Mouse (Mus musculus): Measurements from ENCODE around the gene Usp30.

Usp30 gene

DNA sequence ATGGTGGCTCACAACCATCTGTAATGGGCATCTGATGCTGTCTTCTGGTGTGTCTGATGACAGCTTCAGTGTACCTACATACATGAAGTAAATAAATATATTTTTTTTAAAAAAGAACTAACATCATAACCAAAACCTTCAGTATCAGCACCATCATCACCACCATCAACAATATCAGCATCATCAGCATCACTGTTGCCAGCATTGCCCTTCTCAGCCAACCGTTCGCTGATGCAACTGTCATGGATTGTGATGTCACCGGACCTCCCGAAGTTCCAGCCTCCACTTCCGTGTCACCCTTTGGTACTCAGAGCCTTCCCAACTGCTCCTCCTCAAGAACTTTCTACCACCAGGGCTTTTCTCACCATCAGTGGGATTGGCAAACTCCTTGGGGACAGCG lies at the start of gene Usp30:
Gene Usp30, plus strand, starts transcription at position 301 of the 400 bp plus-strand sequence.
- DNase-seq (ENCODE audit: low spot score in 2 of 2) = no peak

DNA sequence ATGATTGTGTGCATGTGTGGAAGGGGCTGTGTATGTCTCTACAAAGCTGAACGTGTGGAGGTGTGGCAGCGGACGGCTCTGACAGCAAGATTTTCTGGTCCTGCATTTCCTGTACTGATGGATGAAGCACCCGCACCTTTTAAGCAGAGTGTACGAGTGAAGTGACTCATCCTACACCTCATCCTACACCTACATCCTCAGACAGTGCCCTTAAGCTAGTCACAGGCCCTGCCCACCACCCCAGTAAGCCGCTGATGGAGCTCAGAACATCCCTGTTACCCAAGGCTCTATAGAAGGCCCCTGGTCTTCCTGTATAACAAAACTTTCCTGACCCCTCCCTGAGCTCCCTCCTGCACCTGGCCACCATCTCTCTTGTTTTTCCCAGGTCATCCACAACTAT lies 40.9 kb upstream of the Usp30 start:
- no peak for DNase-seq (ENCODE audit: low spot score in 2 of 2)

DNA sequence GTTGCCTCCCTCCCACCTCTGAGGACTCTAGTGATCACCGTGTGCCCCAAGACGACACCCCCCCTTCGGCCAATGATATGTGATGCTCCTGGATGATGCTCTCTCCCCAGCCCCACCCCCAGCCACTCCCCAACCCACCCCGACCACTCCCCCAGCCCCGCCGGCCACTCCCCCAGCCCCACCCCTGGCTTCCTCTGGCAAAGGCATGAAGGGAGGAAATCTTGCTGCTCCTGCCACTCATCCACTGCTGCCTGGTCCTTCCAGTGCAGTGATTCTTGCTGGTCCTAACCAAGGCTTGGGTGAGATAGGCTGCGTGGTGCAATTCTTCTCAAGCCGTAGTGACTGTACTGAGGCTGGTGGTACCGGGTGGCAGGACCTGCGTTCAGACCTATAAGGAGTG lies 40.4 kb upstream of the Usp30 start:
- no peak for DNase-seq (ENCODE audit: low spot score in 2 of 2)

DNA sequence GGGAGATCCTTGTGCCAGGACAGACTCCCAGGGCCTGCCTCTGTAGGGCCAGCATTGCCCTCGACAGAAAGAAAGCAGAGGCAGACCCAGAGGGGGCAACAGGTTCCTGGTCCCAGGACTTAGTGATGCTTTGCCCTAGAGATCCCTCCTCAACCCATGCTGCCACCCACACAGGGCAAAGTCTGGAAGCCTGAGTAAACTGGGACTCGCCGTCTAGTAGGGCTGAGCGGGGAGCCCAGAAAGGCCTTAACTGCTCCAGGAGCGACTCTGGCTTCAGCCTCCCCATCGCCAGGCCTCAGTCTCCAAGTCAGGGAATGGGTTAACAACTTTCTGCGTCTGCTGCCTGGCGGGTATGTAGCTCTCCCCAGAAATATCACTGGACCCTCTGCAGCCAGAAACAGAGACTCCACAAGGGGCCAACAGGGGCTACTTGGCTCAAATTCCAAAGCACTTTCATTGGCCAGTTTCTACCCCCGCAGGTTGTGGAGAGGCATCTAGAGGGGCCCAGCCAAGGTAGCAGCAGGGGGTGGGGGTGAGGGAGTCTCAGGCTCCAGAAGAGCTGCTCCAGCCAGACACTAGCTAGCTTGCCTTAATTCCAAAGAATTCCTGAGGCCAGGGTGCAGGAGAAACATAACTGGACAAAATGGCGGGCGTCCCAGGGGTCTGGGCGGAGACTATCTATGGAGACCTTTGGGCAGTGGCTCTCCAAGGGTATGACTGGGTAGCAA lies 37.9 kb upstream of the Usp30 start:
- no peak for DNase-seq (ENCODE audit: low spot score in 2 of 2)

DNA sequence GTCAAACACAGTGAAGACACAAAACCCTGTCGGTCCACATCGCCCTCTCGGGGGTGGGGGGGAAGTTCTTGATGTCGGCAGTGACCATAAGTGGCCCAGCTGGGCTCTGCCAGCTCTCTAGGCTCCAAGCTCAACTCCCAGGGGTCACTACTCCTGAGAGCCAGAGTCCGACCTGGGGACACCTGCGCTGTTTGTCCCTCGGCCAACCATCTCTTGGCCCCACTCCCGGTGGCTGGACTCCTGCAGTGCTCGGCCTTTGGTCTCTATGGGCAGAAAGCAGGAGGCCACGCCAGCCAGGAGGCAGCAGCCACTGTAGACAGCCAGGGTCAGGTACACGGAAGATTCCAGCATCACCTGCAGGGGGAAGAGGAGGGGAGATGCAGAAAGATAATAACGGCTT lies 37.1 kb upstream of the Usp30 start:
- no peak for DNase-seq (ENCODE audit: low spot score in 2 of 2)

DNA sequence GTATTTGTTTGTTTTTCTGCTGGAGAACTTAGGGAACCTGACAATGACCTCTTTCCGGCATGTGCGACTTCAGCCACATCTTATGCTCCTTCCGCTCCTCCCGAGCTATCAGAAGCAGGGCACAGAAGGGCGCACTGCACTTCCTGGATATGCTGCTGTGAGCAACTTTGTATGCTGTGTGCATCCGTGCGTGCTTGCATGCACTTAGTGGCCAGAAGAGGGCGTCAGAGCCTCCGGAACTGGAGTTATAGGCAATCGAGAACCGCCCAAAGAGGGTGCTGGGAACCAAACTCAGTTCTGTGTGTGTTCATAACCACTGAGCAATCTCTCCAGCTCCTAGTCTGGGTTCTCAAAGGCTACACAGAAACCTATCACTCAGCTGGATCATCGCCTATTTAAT lies 34.6 kb upstream of the Usp30 start:
- DNase-seq (ENCODE audit: low spot score in 2 of 2) = no peak

DNA sequence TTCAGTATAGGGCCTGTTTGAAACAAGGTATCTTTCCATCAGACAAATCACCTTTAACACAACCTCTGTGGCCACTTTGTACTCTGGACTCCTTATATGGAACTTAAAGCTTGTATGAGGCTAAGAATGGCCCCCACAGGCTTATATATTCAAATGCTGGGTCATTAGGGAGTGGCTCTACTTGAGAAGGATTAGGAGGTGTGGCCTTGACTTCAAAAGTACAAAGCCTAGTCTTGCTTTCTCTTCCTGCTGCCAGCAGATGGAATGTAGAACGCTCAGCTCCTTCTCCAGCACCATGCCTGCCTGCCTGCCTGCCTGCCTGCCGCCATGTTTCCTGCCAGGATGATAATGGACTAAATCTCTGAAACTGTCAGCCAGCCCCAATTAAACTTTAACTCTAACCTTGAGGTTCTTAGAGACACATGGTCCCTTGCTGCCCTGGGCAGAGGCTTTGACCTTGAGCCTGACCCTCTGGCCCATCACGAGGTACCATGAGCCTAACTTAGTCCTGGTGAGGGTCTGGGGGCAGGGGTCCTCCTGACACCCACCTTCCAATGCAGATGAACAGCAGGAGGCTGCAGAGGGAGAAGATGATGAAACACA lies 33.0 kb upstream of the Usp30 start:
- DNase-seq (ENCODE audit: low spot score in 2 of 2) = no peak

DNA sequence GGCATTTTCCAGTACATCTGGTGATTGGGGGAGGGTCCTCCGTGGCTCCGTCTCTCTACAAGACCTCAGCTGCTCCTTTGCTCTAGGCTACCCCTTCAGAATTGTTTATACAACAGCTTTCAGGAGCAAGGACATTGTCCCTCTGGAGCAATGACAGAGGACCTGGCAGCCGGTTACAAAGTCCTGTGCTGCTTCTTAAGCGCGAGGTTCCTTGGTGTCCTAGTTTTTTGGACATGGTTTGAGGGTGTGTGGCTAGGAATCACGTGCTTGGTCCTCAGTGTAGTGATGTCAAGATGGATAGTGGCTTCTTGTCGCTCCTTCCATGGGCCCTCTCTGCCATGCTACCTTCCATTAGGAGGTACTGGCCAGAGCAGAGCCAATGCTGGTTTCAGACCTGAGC lies 30.9 kb upstream of the Usp30 start:
- no peak for DNase-seq (ENCODE audit: low spot score in 2 of 2)

DNA sequence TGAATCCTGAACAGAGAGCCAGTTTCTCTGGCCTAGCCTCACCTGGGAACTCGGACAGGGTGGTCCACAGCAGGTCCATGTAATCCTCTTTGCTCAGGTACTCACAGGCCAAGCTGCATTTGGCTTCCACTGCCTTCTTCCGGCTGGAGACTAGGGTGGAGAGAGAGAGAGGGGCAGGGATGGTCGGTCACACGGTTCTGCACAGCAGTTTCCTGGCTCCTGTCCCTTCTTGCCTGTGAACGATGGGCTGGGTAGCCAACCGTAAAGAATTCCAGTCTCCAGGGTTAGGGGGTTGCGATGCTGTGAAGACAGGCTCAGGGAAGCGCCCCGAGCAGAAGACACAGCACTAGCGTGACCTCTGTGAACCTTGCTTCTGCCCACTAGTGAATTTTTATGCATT lies 30.1 kb upstream of the Usp30 start:
- no peak for DNase-seq (ENCODE audit: low spot score in 2 of 2)

DNA sequence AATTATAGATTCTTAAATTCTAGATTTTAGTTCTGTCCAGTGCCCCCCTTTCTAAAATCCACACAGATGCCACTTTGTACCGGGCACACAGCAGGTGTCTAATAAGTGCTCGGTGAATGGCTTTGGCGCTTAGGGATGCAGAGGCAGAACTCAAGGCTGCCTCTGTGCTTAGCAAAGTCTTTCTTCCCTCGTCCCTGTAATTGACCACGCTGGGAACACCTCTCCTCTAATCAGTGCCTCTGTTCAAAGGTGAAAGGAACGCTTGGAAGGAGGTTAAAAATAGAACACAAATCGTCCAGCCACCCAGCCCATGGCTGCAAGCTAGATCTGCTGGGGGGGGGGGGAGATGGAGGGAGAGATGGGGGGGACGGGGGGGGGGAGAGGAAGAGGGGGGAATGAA lies 24.8 kb upstream of the Usp30 start:
- DNase-seq (ENCODE audit: low spot score in 2 of 2) = no peak

DNA sequence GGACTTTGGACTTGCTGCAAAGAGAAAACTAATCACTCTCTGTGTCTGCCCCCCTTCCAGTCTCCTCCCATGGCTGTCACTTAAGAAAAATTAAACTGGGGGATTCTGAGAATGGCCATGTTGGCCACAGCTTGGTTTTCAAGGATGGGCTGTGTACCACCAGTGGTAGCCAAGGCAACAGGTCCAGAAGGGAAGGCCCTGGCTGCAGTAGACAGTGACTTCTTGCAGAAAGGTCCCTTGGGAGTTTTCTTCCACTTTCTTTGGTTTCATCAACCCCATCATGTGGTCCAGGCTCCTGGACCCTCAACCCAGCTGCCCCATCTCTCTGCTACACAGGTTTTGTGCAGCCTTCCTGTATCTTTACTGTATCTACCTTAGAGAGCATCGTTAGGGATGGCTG lies 24.4 kb upstream of the Usp30 start:
- DNase-seq (ENCODE audit: low spot score in 2 of 2) = no peak

DNA sequence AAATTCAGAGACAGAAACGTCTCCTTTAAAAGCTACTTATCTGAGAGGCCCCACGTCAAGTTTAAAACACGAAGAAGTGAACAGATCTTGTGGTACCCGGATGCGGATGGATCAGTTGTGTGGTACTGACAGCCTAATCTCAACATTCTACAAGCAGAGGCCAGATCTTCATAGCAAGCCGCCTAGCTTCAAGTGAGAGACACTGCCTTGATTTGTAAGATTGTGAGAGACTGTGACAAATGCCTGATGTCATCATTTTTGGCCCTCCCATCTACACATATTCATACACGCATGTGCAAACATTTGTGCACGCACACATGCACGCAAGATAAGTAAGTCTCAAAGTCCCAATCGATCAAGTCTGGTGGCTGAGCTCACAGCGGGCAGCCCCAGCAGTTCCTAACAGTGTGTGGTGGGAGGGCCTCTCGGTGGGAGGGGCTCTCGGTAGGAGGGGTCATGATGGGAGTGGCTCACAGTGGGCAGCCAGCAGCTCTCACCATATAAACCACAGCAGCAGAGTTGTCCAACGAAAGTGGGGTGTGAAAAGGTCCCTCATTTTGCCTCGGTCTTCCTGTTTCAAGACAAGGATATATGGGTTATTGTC lies 23.8 kb upstream of the Usp30 start:
- DNase-seq (ENCODE audit: low spot score in 2 of 2) = peak in 1 of 2 experiments; percentile 13

DNA sequence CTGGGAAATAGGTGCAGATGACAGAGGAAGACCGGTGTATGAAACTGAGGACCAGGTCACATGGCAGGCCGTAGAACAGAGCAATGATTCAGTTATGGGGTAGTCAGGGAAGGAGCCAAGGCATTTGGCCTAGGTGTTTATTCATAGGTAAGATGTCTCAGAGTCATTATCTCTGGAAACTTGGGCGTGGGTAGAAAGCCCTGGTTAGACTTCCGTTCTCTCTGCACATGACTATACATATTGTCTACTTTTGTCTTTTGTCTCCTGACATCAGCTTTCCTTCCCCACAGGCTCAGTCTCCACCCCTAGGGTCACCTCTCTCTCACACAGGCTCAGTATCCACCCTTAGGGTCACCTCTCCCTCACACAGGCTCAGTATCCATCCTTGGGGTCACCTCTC lies 21.5 kb upstream of the Usp30 start:
- DNase-seq (ENCODE audit: low spot score in 2 of 2) = no peak

DNA sequence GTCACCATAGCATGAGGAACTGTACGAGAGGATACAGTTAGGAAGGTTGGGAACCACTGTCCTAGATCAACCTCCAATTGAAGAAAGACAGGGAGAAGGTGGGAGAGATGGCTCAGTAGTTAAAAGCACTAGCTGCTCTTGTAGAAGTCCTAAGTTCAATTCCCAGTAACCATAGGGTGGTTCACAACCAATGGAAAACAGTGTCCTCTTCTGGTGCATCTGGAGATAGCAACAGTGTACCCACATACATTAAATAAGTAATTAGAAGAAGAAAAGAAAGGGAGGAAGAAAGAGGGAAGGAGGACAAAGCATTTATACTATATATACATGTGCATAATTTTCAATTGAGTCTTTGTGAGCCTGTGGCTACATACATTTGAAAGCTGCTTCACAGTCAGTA lies 20.1 kb upstream of the Usp30 start:
- no peak for DNase-seq (ENCODE audit: low spot score in 2 of 2)

DNA sequence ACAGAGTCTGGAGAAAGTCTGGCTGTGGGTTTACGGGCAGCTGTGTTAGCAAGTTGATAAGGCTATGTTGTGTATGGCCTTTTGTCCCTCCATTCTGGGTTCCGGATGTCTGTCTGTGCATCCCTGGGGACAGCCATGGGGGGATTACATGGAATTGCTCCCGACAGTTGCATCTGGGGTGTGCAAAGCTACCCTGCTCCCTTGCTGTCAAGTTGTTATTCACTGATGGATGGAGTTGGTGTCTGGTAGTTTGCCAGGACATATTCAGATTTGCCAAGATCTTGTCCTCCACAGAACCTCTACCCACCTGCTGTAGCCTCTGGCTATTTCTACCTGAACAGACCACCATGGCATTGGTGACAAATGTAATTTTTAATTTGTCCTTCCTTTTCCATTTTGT lies 19.1 kb upstream of the Usp30 start:
- DNase-seq (ENCODE audit: low spot score in 2 of 2) = no peak

DNA sequence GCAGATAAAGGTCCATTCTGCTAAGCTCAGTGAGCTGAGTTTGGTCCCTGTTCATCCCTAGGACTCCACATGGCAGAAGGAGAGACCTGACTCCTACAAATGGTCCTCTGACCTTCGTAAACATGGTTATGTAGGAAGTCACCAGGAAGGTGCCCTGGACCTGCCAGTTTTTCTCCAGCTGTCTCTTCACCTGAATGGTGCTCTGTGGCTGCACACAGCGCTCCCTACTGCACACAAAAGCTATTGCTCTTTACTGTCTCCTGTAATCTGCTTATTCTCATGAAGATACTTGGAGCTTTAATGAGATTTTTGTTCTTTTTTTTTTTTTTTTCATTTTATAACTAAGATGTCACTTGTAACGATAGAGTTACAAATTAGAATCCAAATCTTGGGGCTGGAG lies 18.7 kb upstream of the Usp30 start:
- DNase-seq (ENCODE audit: low spot score in 2 of 2) = no peak

DNA sequence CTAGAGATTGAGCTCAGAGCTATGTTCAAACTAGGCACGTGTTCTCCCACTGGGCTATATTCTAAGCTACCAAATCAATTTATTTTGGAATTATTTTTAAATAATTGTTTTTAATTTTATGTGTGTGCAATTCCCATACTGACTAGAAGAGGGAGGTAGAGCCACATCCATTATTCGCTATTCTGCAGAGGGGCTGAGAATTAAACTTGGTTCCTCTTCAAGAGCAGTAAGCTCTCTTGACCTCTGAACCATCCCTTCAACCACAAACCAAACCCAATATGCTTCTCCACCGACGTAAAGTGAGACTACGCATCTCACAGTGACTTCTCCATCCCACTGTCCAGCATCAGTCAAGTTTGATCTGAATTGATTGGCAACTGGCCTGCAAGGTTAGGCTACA lies 18.1 kb upstream of the Usp30 start:
- no peak for DNase-seq (ENCODE audit: low spot score in 2 of 2)

DNA sequence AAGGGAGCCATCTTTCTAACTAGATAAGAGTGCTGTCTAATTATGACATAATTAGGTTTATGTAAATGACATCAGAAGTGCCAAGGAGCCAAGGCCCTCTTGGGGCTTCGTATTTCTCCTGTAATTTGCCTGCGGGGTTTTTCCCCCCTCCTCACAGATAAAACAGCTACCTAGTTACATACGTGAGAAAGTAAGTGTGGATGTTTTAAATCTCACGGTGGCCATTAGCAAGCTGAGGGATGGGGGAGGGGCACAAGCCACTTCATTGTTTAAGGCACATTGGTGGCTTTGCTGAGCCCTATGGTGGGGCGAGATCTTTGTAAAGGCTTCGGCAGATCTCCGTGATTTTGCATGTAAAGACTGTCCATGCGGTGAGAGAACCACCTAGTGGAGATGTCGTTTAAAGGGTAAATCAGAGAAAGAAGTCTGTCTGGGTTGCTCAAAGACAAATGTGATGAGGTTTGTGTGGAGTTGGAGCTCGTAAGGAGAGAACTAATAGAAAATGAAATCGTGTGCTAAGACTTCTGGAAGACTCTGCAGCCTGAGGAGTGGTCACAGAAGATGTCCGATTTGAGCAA lies 16.4 kb upstream of the Usp30 start:
- no peak for DNase-seq (ENCODE audit: low spot score in 2 of 2)

DNA sequence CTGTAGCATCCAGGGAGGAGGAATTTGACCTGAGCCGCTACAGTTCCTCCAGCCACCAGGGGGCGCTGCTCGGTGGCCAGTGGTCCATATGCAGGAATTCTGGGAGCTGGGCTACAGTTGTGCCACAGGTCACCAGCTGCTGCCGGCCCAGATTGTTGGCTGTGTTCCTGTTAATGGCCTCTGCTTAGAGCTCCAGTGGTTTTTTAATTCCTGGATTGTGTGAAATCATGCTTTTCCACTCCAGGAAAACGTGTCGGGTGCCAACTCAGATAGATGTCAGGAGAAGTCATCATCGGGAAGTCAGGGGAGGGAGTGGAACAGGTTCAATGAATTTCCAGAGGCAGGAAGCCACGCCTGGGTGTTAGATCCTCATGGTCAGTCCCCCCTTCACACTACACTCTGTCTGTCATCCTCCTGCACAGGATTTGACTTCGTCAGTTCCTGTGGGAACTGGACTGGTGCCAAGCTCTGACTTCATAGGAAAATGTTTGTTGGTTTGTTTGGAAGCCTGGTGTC lies 13.0 kb upstream of the Usp30 start:
- DNase-seq (ENCODE audit: low spot score in 2 of 2) = peak; percentile 26 to 61

DNA sequence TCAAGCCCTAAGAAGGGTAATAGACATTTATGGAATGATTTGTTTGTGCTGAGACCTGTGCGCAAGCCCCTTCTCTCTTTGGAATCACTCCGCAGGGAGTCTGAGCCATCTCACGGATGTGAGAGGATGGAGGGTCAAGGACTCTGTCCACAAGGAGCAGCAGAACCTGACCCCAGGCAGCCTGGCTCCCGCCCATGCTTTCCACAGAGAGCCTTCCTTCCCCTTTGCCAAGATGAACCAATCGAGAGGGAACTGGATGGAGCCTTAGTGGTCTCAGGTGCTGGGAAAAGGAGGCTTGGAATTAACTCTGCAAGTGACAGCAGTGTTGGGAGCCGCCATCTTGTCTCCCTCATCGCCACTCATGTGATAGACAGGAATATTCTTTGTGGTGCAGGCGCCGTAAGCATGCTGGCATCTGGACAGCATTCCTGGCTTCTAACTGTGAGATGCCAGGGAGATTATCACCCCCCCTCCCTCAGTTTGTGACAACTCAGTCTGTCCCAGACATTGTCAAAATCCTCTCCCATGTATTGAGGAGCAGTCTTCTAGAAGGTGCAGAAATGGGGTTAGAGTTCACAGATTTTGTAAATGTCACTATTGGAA lies 8.0 kb upstream of the Usp30 start:
- no peak for DNase-seq (ENCODE audit: low spot score in 2 of 2)

DNA sequence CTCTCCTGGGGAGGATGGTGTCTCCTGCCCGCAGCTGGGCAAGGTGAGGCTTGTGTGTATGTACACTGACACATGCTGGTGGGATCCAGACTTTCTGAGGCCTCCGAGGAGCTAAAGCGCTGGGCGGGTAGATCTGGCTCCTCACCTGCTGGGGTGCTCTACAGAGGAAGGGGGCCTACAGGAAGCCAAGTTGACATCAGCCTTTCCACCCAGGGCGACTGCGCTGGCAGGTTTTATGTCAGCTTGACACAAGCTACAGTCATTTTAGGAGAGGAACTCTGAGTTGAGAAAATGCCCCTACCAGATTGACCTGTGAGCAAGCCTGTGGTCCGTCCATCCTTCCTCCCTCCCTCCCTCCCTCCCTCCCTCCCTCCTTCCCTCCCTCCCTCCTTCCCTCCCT lies 3.6 kb upstream of the Usp30 start:
- DNase-seq (ENCODE audit: low spot score in 2 of 2) = no peak

DNA sequence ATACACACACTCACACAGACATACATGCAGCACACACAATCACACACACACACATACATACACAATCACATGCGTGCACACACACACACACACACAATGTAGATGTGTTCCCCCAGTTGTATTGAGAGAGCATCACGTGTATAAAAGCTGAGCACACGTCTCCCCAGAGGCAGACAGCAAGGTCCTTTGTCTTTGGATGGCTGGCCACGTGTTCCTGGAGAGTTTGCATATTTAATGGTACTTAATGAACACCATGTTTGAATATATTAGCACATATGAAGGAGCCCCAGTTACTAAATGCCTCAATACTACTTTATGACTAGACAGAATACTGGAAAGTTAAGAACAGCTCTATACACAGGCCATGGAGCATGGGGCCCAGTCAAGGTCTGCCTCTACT lies 1.3 kb upstream of the Usp30 start:
- no peak for DNase-seq (ENCODE audit: low spot score in 2 of 2)
